Mouse (Mus musculus): ENCODE data around the gene Gm17617.

DNA sequence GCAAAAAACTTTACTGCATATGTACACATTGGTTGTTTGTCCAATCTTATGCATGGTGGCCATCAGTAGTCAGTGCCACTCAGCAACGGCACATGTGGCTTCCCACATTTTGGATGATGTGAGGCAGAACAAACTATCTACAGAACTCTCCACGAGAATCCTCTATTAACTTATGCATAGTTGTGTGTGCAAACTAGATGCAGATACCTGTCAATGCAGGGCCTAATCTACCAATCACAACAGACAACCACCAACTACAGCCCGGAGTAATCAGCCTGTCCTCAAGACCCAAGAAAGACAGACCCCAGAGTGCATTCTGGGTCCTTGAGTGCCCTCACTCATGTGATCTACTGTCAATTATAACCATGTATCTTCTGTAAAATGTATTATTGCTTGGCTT lies 31.0 kb downstream of the Gm17617 start:
- TF ChIP-seq CTCF (IDR thresholded peaks at IDR 0.05; ENCODE audit: low read depth) (no peak), EP300 (optimal IDR thresholded peaks at IDR 0.05) (no peak)

Data from stomach, postnatal 0 days (tissue).